ENCODE assay signal across 1 mouse cellular context in genomic region chr9:100453944-100454663, GRCm38 (mm10).
TF ChIP-seq lines count a peak whose summit lies in the region.

No protein-coding gene starts in this region.

TF ChIP-seq in CH12.LX, 34 proteins besides CTCF, POLR2A, EP300 and RAD21 (continued from another document):
- TF ChIP-seq JUN (IDR thresholded peaks at IDR 0.05; ENCODE audit: insufficient read depth, low read depth, low read length) (no peak), ZC3H11A (IDR thresholded peaks at IDR 0.05; ENCODE audit: low read depth, low read length) (peak; percentile 43), E2F4 (IDR thresholded peaks at IDR 0.05; ENCODE audit: insufficient replicate concordance, low read depth, low read length) (0 out of 2 replicates have a peak, but pooled peaks have one; percentile 30), MEF2A (IDR thresholded peaks at IDR 0.05; ENCODE audit: borderline replicate concordance, low read depth, low read length) (no peak), IRF4 (IDR thresholded peaks at IDR 0.05; ENCODE audit: low read depth, low read length) (no peak; the same call in 1 of the 2 replicates), NRF1 (IDR thresholded peaks at IDR 0.05; ENCODE audit: low read depth, low read length) (no peak), ZNF384 (IDR thresholded peaks at IDR 0.05; ENCODE audit: low read depth, low read length) (peak; percentile 38; the same call in 1 of the 2 replicates), CHD1 (IDR thresholded peaks at IDR 0.05; ENCODE audit: low read depth, low read length) (no peak), GABPA (IDR thresholded peaks at IDR 0.05; ENCODE audit: insufficient replicate concordance, low read depth, low read length) (no peak), MYC (IDR thresholded peaks at IDR 0.05; ENCODE audit: low read depth, low read length) (no peak), BHLHE40 (IDR thresholded peaks at IDR 0.05; ENCODE audit: low read depth, low read length) (no peak), ZKSCAN1 (IDR thresholded peaks at IDR 0.05; ENCODE audit: borderline replicate concordance, low read depth, low read length) (no peak), PAX5 (IDR thresholded peaks at IDR 0.05; ENCODE audit: low read length) (no peak), UBTF (IDR thresholded peaks at IDR 0.05; ENCODE audit: low read depth, low read length) (no peak), SIN3A (IDR thresholded peaks at IDR 0.05; ENCODE audit: low read length) (no peak)
TF ChIP-seq in CH12.LX: peak in this region for 6.
